Mouse (Mus musculus) right cerebral cortex, postnatal 14 days (tissue): Measurements from ENCODE around the gene Picalm.

Experiments
- DNase-seq: peaks from one replicate; pipeline ENCODE4 v3.0.0; 2022

The Picalm gene

DNA sequence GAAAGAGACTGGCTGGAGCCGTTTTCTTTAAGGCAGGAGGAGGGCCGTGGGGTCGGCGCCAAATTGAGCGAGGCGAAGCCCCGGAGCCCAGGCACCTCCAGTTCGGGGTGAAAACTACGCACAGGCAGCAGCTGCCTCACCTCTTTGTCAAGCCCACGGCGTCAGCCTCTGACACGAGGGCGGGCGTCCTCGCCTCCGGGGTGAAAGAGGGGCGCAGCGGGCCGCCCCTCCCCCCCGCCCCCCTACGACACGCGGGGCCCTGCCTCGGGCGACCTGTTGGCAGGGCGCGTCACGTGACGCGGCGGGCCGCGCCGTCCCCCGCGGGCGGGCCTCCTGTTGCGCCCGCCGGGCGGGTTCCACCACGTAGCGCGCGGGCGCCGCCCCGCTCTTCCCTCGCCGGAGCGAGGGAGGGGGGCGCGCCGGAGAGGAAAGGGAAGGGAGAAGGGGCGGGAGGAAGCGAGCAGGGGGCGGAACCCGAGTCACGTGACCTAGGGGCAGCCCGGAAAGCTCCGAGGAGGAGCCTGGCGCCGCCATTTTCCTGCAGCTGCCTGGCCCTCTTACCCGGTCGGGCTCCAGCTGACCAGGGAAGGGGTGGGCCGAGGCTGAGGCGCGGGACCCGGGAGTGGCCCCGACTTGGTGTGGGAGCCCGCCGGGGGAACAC is at the start of gene Picalm:
Picalm (plus strand) TSS at position 482 of the 661 bp plus-strand sequence.
- DNase-seq = peak; percentile 98

DNA sequence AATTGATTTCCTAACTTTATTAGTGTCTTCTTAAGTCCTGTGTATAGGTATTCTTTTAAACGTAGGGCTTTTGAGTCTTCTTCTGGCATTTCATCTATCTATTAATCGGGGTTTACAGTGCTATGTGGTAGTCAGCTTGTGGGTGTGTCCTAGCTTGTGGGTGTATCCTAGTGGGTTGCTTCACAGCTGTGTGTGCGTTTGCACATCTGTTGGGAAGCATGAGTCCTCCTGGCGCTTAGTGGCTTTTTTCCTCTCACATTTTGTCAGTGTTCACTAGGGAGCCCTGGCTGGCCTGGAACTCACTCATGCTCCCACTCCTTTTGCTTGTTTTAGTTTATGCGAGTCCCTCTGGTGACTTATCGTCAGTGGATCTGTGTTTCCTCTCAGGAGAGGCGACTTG is 46.2 kb upstream of the Picalm start:
- no peak for DNase-seq

DNA sequence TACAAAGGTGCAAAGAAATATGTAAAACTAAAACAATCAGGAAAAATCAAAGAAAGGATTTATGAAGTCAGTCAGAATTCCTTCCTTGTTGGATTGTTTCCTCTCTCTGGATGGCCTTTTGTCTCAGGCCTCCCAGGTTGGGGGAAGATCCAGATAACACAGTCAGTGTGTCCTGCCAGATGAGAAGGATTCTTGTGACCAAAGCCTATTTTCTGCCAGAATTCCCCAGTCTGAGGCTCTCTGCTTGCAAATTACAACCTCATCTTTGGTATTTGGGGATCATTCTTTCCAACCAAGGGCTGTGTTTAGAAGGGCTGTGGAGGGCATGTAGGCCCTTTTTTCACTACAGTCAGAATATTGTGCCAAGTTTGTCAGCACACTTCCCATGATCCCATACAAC is 45.5 kb upstream of the Picalm start:
- no peak for DNase-seq

GRCm38 (mm10) chr7:90085713-90086112 is 44.3 kb upstream of the Picalm start:
- no peak for DNase-seq

- DNase-seq = no peak
These were observed 43.2 kb upstream of the Picalm start for GRCm38 (mm10) chr7:90086821-90087220.

GRCm38 (mm10) chr7:90090996-90091395 is 39.0 kb upstream of the Picalm start:
- no peak for DNase-seq

DNA sequence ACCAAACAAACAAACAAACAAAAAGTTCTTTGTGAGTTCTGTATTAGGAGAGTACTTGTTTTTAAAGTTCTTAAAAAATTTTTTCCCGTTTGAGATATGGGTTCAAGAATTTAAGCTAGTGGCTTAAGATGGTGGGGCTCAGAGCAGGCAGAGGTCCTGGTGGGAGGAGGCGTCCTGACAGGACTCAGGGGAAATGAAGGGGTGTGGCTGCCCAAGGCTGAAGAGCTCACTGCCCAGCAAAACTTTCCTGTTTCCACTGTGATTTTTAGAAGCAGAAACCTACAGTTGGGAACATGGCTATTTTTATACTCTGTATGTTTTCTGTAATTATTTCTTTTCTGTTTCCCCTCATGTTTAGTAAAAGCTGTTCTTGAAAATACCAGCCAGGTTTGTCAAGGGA is 38.3 kb upstream of the Picalm start:
- no peak for DNase-seq

GRCm38 (mm10) chr7:90092452-90093450 is 37.3 kb upstream of the Picalm start:
- DNase-seq = no peak

DNA sequence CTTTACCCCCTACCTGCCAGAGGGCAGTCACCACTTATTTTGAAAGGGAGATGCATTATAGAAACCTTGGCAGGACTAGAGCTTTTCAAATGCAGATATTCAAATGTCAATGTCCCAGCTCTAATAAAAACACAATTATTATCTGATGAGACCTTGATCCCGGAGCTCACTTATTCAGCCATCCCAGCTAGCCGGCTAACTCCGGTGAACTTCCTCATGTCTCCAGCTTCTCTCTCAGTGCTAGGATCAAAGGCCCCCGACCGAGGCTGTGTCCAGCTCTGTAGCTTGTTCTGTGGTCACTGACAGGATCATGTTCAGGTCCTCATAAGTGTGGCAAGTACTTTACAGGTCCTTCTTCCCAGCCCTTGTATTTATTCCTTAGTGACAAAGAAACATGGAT is 34.9 kb upstream of the Picalm start:
- DNase-seq = no peak

DNA sequence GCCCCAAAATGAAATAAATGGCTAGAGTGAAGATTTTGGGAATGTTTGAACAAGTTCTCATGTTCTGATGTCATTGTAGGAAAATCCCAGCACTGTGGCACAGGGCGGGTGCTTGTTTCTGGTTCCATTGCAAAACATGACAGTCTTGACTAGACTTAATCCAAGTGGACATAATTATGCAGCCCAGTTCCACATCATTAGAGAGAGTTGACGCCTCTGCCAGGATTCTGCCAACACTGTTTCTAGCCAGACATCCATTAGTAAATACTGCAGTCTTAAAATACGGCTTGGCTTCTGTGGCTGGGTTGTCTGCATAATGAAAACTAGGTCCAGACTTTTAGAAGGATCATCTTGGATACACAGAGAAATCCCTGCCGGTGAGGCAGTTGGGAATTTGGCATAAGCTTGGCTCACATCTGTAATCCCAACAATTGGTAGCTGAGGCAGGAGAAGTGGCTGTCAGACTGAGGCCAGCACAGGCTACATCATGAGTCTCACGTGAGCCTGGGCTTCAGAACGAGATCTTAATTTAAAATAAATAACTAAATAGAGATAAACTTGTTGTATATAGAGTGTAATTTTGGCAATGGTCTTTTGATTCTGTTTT is 34.1 kb upstream of the Picalm start:
- peak; percentile 9 for DNase-seq

- no peak for DNase-seq
These were observed 33.4 kb upstream of the Picalm start for GRCm38 (mm10) chr7:90096609-90097008.

GRCm38 (mm10) chr7:90098253-90098652 is 31.8 kb upstream of the Picalm start:
- DNase-seq = no peak

DNA sequence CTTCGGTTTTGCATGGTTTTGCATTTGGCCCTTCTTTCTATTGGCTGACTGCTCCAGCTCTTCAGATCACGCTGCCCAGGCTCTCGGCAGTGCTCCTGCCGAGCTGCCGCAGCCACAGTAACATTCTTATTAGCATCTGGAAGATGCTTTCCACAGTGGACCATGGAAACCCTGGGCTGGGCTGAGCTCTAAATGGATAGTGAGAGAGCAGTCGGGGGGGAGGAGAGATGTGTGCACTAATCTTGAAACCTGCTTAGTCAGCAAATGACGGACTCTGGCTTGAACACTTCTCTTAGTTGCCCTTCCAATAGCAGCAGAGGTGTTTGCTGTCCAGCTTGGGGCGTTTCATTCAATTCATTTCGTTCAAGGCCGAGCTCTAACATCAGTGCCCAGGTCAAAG is 30.8 kb upstream of the Picalm start:
- DNase-seq = no peak

GRCm38 (mm10) chr7:90100614-90101160 is 29.3 kb upstream of the Picalm start:
- DNase-seq = no peak

DNA sequence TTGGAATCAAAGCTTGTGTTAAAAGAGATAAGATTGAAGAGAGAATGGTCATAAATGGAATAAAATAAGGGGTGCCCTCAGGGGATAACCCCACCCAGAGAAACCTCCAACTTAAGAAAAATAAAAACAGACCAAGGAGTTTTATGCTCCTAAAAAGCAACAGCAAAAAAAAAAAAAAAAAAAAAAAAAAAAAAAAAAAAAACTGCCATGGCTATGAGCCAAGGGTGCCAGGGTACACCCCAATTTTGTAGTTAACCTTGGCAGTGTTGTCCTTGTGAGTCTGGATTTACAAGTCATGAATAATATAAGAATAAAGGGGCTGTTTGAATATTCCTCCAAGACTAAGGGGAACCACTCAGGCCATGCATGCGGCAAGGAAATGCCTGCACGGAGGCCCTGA is 13.9 kb upstream of the Picalm start:
- no peak for DNase-seq

DNA sequence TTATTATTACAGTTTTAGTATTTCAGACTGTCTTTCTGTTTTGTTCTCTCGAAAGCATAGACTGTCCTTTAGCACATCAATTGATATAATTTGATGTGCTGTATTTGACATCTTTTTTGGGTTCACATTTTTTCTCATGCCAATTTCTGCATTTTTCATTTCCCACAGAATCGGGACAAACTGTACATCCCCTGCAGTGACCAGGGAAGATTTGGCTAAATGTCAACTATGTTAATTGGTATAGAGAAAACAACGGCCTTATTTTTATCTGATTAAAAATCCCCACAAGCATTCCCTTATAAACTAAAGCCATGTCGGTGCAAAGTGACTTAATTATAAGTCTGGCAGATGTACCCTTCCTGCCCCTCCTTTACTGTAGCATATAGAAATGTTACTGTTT is 9.9 kb upstream of the Picalm start:
- no peak for DNase-seq

- no peak for DNase-seq
These were observed 5.0 kb upstream of the Picalm start for GRCm38 (mm10) chr7:90124991-90125390.

GRCm38 (mm10) chr7:90128631-90129200 is 1.3 kb upstream of the Picalm start:
- DNase-seq = no peak

DNA sequence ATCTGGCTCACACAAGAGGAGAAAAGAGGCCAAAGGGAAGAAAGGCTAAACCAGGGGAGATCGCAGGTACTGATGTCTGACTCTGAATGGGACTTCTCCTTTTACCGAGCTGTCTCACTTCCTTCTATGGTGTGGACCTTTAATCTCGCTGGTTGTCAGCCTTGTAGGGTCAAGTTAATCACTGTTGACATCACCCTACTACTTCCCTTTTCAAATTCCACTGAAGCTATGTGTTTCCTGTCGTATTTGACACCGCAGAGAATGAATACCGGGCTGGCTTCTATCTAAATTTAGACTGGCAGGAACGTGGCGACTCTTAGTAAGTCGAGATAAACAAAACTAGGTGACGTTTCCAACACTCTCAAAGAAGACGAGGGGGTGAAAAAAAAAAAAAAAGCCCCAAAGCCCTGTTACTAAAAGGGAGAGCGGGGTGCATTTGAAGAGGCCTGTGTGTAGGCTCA is 712 bp upstream of the Picalm start:
- no peak for DNase-seq

DNA sequence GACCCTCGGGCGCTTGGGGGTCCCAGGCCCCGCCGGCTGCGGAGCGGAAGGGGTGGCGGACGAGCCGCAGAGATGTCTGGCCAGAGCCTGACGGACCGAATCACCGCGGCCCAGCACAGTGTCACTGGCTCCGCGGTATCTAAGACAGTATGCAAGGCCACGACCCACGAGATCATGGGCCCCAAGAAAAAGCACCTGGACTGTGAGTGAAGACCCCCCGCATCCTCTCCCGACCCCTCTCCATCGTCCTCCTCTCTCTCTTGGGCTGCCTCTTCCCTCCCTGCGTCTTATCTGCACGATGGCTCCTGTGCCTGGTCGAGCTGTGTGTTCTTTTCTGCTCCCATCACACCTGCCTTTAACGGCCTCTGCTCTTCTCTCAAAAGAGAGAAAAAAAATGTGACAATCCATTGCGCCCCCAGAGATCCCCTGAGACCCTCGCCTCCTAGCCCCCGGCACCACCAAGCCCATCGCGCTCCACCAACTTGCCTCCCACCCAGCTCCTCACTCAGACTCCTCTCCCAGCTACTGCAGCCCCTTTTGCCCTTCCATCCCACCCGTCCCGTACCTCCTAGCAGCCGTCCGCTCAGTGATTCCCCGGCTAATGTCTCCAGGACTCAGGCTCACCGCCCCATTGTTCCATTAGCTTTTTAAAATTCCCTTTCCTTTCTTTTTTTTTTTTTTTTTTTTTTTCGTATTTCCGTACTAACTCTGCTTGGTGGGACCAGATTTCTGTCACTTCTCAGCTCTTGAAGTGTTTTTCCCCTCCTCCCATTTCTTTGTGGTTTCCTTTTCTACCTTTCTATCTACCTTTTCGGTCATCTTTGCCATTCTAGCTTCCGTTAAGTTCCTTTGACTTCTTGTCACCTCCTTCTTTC is 725 bp downstream of the Picalm start:
- peak; percentile 14 for DNase-seq

DNA sequence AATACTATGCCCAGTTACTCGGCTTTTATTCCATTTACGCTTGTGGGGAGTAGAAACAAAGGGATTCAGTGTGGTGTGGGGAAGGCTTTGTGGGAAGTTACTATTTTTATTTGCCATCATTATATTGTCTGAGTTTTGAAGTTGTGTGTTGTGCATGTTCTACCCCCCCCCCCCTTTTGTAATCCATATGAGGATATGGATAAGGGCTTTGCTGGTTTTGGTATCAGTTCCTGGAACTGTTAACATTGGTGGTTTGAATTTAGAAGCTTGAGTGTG is 1.3 kb downstream of the Picalm start:
- DNase-seq = no peak

GRCm38 (mm10) chr7:90131831-90132241 is 1.8 kb downstream of the Picalm start:
- no peak for DNase-seq
